Mouse (Mus musculus) heart, postnatal 10 days (tissue): ENCODE data around the gene Slc2a2. TPM values are rescaled to one million over a fixed set of nuclear protein-coding genes. Genes with fewer than 3 reads are reported as not detected.

ENCODE experiments used
- DNase-seq, 2 experiments: peaks; one replicate each; pipeline ENCODE4 v3.0.0; 2021
- intact Hi-C: fragments of 180-260 bp; cut with DNase I; formaldehyde crosslinking; loops from one replicate; pipeline ENCODE4 v1.15.1; 2025
- total RNA-seq, 2 experiments: library from RNA; stranded (reverse); gene quantifications; 2 replicates each; pipeline ENCODE4 v1.2.3; 2021

Gene Slc2a2
- total RNA-seq: under 1 TPM in 1 of 2 experiments, not detected in 1; 0.10 TPM

- intact Hi-C loops: no loop called here
- no peak for DNase-seq
Measured at GRCm38 (mm10) chr3:28697797-28698196, at the start of gene Slc2a2. Gene Slc2a2 (plus strand): TSS chr3:28697903.

- intact Hi-C loops: no loop called here
- no peak for DNase-seq
Measured at GRCm38 (mm10) chr3:28652574-28652973, 45.1 kb upstream of the Slc2a2 start.

GRCm38 (mm10) chr3:28653043-28653442, 44.7 kb upstream of the Slc2a2 start:
- DNase-seq: no peak
- intact Hi-C loops: no loop called here

- DNase-seq: no peak
- intact Hi-C loops: no loop called here
Measured at GRCm38 (mm10) chr3:28654740-28655139, 43.0 kb upstream of the Slc2a2 start.

GRCm38 (mm10) chr3:28658349-28658748, 39.4 kb upstream of the Slc2a2 start:
- no peak for DNase-seq
- intact Hi-C loops: no loop called here

- intact Hi-C loops: no loop called here
- no peak for DNase-seq
Measured at GRCm38 (mm10) chr3:28680851-28681250, 16.9 kb upstream of the Slc2a2 start.

- intact Hi-C loops: no loop called here
- no peak for DNase-seq
Measured at GRCm38 (mm10) chr3:28681866-28682265, 15.8 kb upstream of the Slc2a2 start.

GRCm38 (mm10) chr3:28682411-28682810, 15.3 kb upstream of the Slc2a2 start:
- no peak for DNase-seq
- intact Hi-C loops: no loop called here

- intact Hi-C loops: no loop called here
Measured at GRCm38 (mm10) chr3:28685510-28685909, 12.2 kb upstream of the Slc2a2 start.

GRCm38 (mm10) chr3:28694811-28695210, 2.9 kb upstream of the Slc2a2 start:
- no peak for DNase-seq
- intact Hi-C loops: no loop called here

More at GRCm38 (mm10) chr3:28685510-28685909, 12.2 kb upstream of the Slc2a2 start:
- no peak for DNase-seq

- intact Hi-C loops: no loop called here
- DNase-seq: no peak
Measured at GRCm38 (mm10) chr3:28695608-28696007, 2.1 kb upstream of the Slc2a2 start.

GRCm38 (mm10) chr3:28696162-28696561, 1.5 kb upstream of the Slc2a2 start:
- no peak for DNase-seq
- intact Hi-C loops: no loop called here

- no peak for DNase-seq
- intact Hi-C loops: no loop called here
Measured at GRCm38 (mm10) chr3:28699601-28700000, 1.9 kb downstream of the Slc2a2 start.

GRCm38 (mm10) chr3:28705522-28706137, 7.9 kb downstream of the Slc2a2 start:
- intact Hi-C loops: no loop called here

GRCm38 (mm10) chr3:28706736-28707135, 9.0 kb downstream of the Slc2a2 start:
- DNase-seq: no peak
- intact Hi-C loops: no loop called here

More at GRCm38 (mm10) chr3:28705522-28706137, 7.9 kb downstream of the Slc2a2 start:
- DNase-seq: no peak

- intact Hi-C loops: no loop called here
- DNase-seq: peak in 1 of 2 experiments; percentile 12
Measured at GRCm38 (mm10) chr3:28709740-28710139, 12.0 kb downstream of the Slc2a2 start.

GRCm38 (mm10) chr3:28713913-28714698, 16.4 kb downstream of the Slc2a2 start:
- intact Hi-C loops: no loop called here
- DNase-seq: no peak

- intact Hi-C loops: no loop called here
- no peak for DNase-seq
Measured at GRCm38 (mm10) chr3:28718521-28718920, 20.8 kb downstream of the Slc2a2 start.

- intact Hi-C loops: no loop called here
- no peak for DNase-seq
Measured at GRCm38 (mm10) chr3:28721218-28721617, 23.5 kb downstream of the Slc2a2 start.

- DNase-seq: no peak
- intact Hi-C loops: no loop called here
Measured at GRCm38 (mm10) chr3:28721838-28722237, 24.1 kb downstream of the Slc2a2 start.

GRCm38 (mm10) chr3:28722531-28722930, 24.8 kb downstream of the Slc2a2 start:
- intact Hi-C loops: no loop called here
- DNase-seq: no peak

GRCm38 (mm10) chr3:28723534-28723933, 25.8 kb downstream of the Slc2a2 start:
- DNase-seq: no peak
- intact Hi-C loops: no loop called here
